Mouse (Mus musculus): ENCODE data around the gene Ppm1g. TPM values are rescaled to one million over a fixed set of nuclear protein-coding genes. Genes with fewer than 3 reads are reported as not detected.

Gene Ppm1g
- total RNA-seq, 4 experiments from 2014 or later, result 93.5 to 125 (median 105) TPM

DNA sequence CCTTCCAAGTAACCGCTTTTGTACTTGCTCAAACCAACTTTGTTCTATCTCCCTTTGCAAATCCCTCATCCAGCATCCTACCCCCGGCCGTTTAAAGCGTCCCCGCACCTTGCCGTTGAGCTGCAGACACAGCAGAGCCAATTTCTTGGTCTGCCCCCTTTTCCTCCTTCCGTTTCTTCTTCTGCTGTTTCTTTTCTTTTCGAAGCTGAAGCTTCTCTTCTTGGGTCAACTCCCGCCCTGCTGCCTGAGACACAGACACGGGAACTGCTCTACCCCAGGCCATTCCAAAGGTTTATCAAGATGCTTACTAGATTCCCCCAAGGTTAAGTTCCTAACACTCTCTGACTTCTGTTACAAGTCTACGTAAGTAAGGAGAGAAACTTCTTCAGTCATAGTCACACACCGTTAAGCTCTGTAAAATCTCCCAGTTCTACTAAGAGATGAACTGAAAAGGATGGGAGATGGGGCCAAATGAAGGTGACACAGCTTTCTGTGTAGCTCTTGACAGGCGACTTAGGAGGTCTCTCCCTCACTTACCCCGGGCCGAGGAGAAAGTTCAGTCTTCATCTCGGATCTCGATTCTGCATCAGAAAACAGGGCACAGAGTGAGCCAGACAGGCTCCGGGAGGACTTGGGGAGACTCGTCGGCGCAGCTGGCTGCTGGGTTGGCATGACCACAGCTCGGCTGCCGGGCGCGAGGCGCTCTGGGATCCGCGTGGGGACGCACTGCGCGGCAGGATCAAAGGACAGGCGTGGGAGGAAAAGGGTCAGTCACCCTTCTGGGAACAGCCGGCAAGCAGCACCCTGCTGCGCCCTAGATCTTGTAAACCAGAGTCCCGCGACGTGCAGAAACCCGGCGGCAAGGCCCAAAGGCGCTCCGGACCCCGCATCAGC, 28.2 kb downstream of the Ppm1g start:
- DNase-seq, result no peak

DNA sequence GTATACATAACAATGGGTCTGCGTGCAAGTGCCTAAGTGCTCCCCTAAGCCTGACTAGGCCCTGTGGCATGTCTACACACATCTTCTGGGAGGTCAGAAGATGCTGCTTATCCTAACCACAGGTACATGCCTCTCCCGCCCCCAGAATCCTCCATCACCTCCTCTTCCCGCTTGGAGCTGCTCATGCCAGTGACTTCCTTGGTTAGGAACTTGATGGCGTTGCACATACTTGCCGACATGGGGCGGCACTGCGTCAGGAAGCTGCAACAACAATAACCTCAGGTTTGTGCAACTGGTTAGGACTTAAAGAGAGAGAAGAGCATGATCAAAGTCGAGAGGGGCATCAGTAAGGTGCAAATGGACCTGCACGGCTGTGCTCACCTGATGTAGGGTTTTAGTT, 30.3 kb downstream of the Ppm1g start:
- DNase-seq, result no peak

DNA sequence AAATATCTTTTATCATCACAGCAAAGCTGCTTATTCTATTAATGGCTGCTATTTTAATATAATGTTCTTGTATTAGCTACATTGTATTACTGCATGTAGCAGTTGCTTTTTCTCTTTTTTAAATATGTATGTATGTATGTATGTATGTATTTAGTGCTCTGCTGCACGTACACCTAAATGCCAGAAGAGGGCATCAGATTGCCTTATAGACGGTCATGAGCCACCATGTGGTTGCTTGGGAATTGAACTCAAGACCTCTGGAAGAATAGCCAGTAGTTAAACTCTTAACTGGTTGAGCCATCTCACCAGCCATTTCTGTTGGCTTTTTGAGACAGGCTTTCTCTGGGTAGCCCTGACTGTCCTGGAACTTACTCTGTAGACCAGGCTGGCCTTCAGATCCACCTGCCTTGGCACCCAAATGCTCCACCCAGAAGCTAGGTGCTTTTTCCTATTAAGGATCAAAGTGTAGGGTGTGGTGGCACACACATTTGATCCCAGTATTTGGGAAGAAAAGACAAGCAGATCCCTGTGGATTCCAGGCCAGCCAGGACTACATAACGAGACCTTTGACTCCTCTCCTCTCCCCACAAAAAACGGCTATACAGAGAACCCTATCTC, 32.2 kb downstream of the Ppm1g start:
- DNase-seq, result no peak

DNA sequence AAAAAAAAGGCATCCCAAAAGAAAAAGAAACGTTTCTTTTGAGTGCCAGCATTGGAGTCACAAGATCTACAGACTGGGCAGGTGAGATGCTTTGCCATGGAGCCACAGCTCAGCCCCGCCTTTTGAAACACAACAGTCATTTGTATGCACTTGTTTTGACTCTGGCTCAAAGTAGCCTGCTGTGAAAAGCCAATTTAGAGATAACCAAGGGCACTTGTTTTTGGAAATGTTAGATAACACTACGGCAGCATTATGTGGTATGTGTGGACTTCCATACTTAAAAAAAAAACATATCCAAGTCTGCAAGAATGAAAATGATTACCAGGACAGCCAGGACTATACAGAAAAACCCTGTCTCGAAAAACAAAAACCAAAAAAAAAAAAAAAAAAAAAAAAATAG, 36.8 kb downstream of the Ppm1g start:
- no peak for DNase-seq

DNA sequence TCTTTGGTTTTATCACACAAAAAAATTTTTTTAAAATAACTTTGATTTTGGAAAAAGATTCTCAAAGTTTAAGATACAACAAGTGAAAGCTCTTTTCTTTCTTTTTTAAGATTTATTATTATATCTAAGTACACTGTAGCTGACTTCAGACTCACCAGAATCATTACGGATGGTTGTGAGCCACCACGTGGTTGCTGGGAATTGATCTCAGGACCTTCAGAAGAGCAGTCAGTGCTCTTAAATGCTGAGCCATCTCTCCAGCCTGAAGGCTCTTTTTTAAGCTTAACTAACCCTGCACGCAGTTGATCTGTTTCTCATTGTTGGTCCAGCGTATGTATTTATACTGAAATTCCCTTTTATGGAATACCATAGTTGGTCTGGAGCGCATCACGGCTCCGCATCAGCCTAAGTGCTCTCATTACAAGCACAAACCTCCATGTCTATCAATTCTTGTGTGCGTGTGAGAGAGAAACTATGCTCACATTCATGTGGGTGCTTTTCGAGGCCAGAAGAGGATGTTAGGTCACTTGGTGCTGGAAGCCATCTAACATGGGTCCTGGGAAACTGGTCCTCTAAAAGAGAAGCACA, 39.2 kb downstream of the Ppm1g start:
- no peak for DNase-seq

DNA sequence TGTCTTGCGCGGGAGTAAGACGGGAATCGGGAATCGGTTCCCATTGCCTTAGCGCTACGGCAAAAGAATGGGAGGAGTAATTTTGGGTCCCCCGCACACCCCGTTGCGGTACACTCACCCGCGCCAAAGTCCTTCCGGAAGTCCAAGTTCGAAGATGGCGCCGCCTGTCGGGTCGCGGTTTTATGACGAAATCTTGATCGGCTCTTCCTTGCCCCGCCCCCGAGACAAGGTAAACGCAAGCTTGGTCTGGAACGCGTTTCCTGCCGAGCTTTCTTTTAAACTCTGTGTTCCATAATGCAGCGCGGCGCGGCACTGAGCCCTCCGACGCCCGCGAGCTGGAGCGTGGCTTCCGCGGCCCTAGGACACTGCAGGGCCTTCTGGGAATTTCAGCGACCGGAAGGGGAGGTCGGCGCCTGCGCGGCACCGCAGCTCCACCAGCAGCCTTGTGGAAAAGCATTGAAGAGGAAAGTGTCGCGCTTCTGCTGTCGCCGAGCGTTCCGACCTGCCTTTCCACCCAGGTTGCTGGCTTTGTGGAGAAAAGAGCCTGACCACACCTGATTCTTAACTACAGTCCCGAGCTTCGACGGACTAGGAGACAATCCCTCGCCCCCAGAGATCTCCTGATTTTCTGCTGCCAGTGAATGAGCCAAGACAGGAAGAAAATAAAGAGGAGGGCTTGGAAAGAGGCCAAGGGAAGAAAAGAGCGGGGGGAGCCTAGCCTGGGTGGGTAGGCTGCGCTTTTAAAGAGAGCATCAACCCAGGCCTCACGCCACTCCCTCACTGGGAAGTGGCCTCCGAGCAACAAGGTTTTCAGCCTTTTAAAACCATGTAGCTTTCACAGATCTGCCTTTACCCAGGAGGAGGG, 40.5 kb downstream of the Ppm1g start, which contains the start of the genes Gm29609 and Gtf3c2:
TSS of gene Gm29609 (minus strand) at position 146 of the 865 bp plus-strand sequence.
TSS of gene Gtf3c2 (minus strand) at position 379 of the 865 bp plus-strand sequence.
- peak; percentile 92 for DNase-seq

DNA sequence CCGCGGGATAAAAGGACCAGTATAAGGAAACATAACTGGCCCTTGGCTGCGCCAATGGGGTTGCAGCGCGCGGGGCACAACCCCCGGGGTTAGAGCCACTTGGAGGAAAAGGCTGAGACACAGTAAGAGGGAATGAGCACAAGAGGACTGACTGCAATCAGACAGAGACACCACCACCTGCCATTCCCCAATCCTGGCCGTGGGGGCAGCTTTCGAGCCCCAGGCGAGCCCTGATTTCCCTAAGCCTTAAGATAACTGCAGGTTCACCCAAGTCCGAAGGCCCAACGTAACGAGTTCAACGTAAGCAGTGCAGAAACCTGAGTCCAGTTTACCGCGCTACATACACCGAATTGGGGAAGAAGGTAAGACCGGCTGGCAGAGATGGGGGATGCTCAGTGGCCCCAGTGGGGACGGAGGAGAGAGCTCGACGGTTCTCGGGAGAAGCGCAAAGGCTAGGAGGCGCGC, 41.2 kb downstream of the Ppm1g start:
- DNase-seq, result no peak

DNA sequence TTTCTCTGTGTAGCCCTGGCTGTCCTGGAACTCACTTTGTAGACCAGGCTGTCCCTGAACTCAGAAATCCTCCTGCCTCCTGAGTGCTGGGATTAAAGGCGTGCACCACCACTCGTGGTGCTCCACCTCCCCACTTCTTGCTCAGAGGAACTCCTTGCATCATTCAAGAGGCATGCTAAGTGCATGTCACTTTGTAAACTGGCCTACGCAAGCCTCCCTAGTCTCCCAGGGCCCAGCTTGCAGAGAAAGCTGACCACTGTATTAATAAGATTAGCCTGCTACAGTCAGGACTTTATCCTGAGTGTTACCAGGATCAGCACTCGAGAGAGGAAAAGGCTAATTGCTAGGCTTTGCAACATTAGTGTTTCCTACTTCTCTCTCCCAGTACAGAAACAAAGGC, 51.9 kb downstream of the Ppm1g start:
- DNase-seq, result no peak

DNA sequence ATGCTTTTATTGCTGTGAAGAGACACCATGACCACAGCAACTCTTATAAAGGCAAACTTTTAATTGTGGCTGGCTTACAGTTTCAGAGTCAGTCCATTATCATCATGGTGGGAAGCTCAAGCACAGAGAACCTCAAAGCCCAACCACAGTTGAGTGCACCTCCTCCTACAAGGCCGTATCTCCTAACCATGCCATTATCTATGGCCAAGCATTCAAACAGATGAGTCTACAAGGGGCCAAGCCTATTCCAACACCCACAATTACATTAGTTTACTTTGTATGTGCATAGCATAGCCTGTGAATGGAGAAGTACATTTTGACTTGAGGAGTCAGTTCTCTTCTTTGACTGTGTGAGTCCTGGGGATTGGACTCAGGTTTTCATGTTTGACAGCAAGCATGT, 55.6 kb downstream of the Ppm1g start:
- DNase-seq, result no peak

DNA sequence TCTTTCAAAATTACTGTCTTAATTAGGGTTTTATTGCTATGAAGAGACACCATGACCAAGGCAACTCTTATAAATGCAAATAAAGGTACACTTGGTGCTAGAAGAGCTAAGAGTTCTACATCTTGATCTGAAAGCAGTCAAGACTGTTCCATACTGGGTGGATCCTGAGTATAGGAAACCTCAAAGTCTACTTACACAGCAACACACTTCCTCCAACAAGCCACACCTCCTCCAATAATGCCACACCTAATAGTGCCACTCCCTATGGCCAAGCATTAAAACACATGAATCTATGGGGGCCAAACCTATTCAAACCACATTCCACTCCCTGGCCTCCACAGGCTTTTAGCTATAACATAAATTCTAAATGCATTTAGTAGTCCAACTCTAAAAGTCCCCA, 58.0 kb downstream of the Ppm1g start:
- DNase-seq, result no peak

DNA sequence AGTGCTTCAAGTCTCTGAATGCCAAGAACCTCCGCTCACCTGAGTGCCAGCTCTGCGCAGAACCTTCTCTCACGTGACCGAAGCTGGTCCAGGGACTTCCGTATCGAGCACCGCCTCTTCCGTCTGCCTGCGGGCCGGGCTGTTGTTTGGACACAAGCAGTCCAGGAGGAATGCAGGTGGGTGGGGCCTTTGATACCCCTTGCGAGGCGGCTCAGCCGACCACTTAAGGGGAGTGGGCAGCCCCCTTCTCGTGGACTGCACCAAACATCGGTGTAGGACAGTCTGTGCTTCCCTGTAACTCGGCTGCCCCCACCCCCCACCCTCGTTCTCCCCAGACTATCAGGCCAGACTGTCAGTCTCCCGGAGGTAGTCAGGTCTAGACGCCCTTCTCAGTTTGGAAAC, 66.3 kb downstream of the Ppm1g start, which contains the start of gene Mpv17:
TSS of gene Mpv17 (minus strand) at position 100 of the 402 bp plus-strand sequence.
- DNase-seq, result peak; percentile 78

DNA sequence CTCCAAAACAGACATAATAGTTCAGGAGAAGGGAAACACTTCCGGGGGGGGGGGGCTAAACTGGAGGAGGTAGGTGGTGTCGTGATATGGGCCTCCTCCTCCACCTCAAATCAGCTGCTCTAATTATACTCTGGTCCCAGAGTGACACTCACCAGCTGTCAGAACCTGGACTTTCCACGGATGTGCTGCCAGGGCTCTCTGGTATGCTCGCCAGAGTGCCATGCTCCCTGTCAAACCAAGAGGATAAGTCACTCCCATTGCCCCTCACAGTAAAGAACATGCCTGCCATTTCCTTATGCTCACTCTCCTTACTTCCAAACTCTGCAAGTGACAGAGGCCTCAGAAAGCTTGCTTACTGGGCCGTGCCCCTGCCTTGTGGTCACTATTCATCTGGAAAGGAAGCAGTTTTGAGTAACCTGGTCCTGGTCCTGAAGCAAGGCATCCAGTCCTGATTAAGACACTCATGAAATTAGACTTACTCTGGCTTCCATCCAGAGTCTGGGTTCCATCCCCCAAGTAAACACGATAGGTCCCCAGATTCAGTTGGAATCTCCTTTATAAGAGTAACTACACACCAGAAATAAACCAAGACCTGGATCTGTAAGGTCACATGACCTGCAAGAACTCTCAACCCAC, 66.9 kb downstream of the Ppm1g start:
- DNase-seq, result no peak

Other genes starting within 250 kb of the Ppm1g start
- 100 to 1,000 TPM; 122 to 138 (median 130) TPM for gene Atraid, start 172.4 kb downstream of the Ppm1g start, total RNA-seq (2022)
- gene Slc5a6, start 171.8 kb downstream of the Ppm1g start, total RNA-seq (2022), result 10 to 100 TPM; 33.5 to 46.4 (median 38.1) TPM
- gene Cad, start 165.9 kb downstream of the Ppm1g start, total RNA-seq (2022), result 10 to 100 TPM; 23.1 to 52.0 (median 33.6) TPM
- gene Dnajc5g, start 114.4 kb downstream of the Ppm1g start, total RNA-seq (2022), result not detected
- gene Slc30a3, start 112.5 kb downstream of the Ppm1g start, total RNA-seq (2022), result under 1 TPM in 1 of 4 experiments, not detected in 3; 0.28 TPM
- gene Trim54, start 104.0 kb downstream of the Ppm1g start, total RNA-seq (2022), result not detected
- gene Ucn, start 81.9 kb downstream of the Ppm1g start, total RNA-seq (2022), result not detected
- gene Mpv17, start 66.4 kb downstream of the Ppm1g start, total RNA-seq (2022), result 10 to 100 TPM; 63.7 to 83.4 (median 76.4) TPM
- gene Gm29609, start 40.8 kb downstream of the Ppm1g start, total RNA-seq (2022), result 1 to 10 TPM in 3 of 4 experiments, under 1 TPM in 1; 0.41 to 3.9 (median 2.9) TPM
- 10 to 100 TPM; 65.5 to 98.8 (median 71.9) TPM for gene Gtf3c2, start 40.5 kb downstream of the Ppm1g start, total RNA-seq (2022)
- 100 to 1,000 TPM; 109 to 135 (median 126) TPM for gene Snx17, start 27.5 kb downstream of the Ppm1g start, total RNA-seq (2022)
- gene Eif2b4, start 27.3 kb downstream of the Ppm1g start, total RNA-seq (2022), result 10 to 100 TPM; 34.5 to 44.5 (median 38.9) TPM
- gene Zfp513, start 18.4 kb downstream of the Ppm1g start, total RNA-seq (2022), result 10 to 100 TPM; 23.8 to 41.1 (median 37.2) TPM
- gene Nrbp1, start 20.2 kb upstream of the Ppm1g start, total RNA-seq (2022), result 100 to 1,000 TPM in 2 of 4 experiments, 10 to 100 TPM in 2; 85.7 to 104 (median 96.6) TPM
- gene Gm9970, start 20.5 kb upstream of the Ppm1g start, total RNA-seq (2022), result under 1 TPM in 3 of 4 experiments, not detected in 1; 0.56 to 0.81 (median 0.59) TPM
- 1 to 10 TPM; 3.8 to 9.2 (median 4.6) TPM for gene Krtcap3, start 31.0 kb upstream of the Ppm1g start, total RNA-seq (2022)
- gene Ift172, start 70.4 kb upstream of the Ppm1g start, total RNA-seq (2022), result 10 to 100 TPM; 38.1 to 62.4 (median 49.5) TPM
- 10 to 100 TPM in 2 of 4 experiments, 1 to 10 TPM in 2; 6.6 to 15.1 (median 10.6) TPM for gene Fndc4, start 75.4 kb upstream of the Ppm1g start, total RNA-seq (2022)
- gene Gckr, start 76.8 kb upstream of the Ppm1g start, total RNA-seq (2022), result under 1 TPM in 3 of 4 experiments, not detected in 1; 0.26 to 0.70 (median 0.49) TPM
- 10 to 100 TPM; 21.4 to 36.3 (median 26.8) TPM for gene Zfp512, start 231.7 kb upstream of the Ppm1g start, total RNA-seq (2022)

Measured in adrenal gland, adult 8-10 months (tissue).